Mouse (Mus musculus) thymus, adult 2 months (tissue): ENCODE data around the gene Mbnl1.

Experiments
- CTCF ChIP-seq: fragments of 200-500 bp; IDR thresholded peaks from 2 replicates; pipeline ENCODE4 v1.5.1; 2012; ENCODE audit warnings: mild to moderate bottlenecking, control low read depth, low read length, moderate library complexity, borderline replicate concordance; ENCODE audit not compliant: control insufficient read depth, poor library complexity, insufficient read depth; ENCODE audit errors: extremely low read depth
- POLR2A ChIP-seq: fragments of 200-500 bp; IDR thresholded peaks from 2 replicates; pipeline ENCODE4 v1.6.1; 2012; ENCODE audit warnings: mild to moderate bottlenecking, low read length, control low read depth, moderate library complexity; ENCODE audit not compliant: control insufficient read depth, poor library complexity, insufficient read depth; ENCODE audit errors: extremely low read depth

DNA sequence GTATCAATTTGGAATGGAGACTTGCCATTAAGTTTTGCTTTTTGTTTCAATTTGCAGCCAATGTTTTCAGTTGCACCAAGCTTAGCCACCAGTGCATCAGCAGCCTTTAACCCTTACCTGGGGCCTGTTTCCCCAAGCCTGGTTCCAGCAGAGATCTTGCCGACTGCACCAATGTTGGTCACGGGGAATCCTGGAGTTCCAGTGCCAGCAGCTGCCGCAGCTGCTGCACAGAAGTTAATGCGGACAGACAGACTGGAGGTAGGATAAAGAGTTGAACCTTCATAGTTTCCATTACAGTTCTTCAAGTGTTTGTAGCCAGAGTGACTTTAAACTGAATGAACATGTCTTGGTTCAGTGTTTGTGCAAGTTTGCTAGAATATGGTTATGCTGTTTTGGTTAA, 131.0 kb downstream of the Mbnl1 start:
- no peak for TF ChIP-seq POLR2A
- TF ChIP-seq CTCF, result no peak
